Mouse (Mus musculus) spleen, adult 2 months (tissue): ENCODE data around the gene Trim11.

Source experiments
- CTCF ChIP-seq: fragments of 200-500 bp; IDR thresholded peaks from 2 replicates; pipeline ENCODE4 v1.5.1; 2011; ENCODE audit warnings: mild to moderate bottlenecking, inconsistent platforms; ENCODE audit not compliant: insufficient read depth, insufficient read length, insufficient replicate concordance; ENCODE audit errors: extremely low read depth
- POLR2A ChIP-seq: fragments of 200-500 bp; IDR thresholded peaks from 2 replicates; pipeline ENCODE4 v1.6.1; 2011; ENCODE audit warnings: low read depth, low read length, inconsistent platforms

DNA sequence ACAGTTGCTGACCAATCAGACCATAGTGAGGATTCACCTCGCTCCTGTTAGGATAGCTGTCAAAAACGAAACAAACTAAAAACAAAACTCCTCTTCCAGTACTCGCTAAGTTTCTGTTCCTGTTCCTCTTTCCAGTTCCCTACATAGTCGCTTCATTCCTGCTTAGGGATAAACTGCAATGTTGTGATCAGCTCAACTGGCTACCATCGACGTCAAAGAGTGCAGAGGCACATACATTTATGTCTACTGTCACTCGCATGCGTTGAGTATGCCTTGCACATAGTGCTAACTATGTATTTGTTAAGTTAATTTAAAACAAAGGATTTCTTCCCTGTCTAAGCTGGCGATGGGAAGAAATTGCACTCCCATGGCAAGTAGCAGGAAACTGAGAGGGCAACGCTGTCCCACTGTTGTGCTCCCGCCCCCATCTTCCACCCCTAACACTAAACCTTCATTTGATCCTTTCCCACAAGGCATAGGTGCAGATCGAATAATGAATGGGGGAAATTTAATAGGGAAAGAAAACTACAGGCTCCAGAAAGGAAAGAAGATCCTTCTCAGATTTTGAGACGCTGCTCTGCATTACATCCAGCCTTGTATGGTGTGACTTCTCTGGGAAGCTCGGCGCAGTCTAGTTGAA is 18.6 kb upstream of the Trim11 start:
- no peak for TF ChIP-seq CTCF
- TF ChIP-seq POLR2A, result no peak
